Mouse (Mus musculus) left cerebral cortex, adult 2 months (tissue): Measurements from ENCODE around the gene Bend6. TPM values are rescaled to one million over a fixed set of nuclear protein-coding genes. Genes with fewer than 3 reads are reported as not detected.

Source experiments
- DNase-seq, 2 experiments: peaks; one replicate each; pipeline ENCODE4 v3.0.0; 2021 to 2022; ENCODE audit warnings: low spot score in 2 of 2, mixed read lengths in 1 of 2; ENCODE audit errors: extremely low spot score in 1 of 2
- H3K27ac ChIP-seq: fragments of 200-600 bp; 2 replicates; pipeline ENCODE4 v1.8.1; 2022
- H3K4me3 ChIP-seq: fragments of 200-600 bp; 2 replicates; pipeline ENCODE4 v1.8.1; 2022
- CTCF ChIP-seq: fragments of 200-600 bp; IDR thresholded peaks from 2 replicates; pipeline ENCODE4 v1.8.1; 2022; ENCODE audit warnings: antibody characterized with exemption, mild to moderate bottlenecking, moderate library complexity
- intact Hi-C: fragments of 180-260 bp; cut with DNase I; formaldehyde crosslinking; loops from one replicate; pipeline ENCODE4 v1.15.1; 2025
- long read RNA-seq, 2 experiments: library from polyadenylated mRNA; stranded (forward); transcript quantifications; one replicate each; pipeline ENCODE4 v2.0.0; 2021; ENCODE audit warnings: borderline mapping rate in 2 of 2
- total RNA-seq, 2 experiments: library from RNA; stranded (reverse); gene quantifications; 2 replicates each; pipeline ENCODE4 v1.2.3; 2021

Bend6 gene
- 100 to 1,000 TPM; 135 to 139 TPM for total RNA-seq
- long read RNA-seq, experiment 1, transcript Bend6-201 (7 exons, 2,487 nt): major isoform, 270 of 301 reads
- long read RNA-seq, experiment 1, partial matches to known transcripts: 5 of 301 reads
- long read RNA-seq, experiment 1, other reads (novel, unspliced or antisense): 22 of 301 reads
- long read RNA-seq, experiment 2, transcript Bend6-201 (7 exons, 2,487 nt): major isoform, 215 of 233 reads
- long read RNA-seq, experiment 2, partial matches to known transcripts: 4 of 233 reads
- long read RNA-seq, experiment 2, other reads (novel, unspliced or antisense): 13 of 233 reads

- DNase-seq: peak; percentile 80 to 81
- intact Hi-C loops: loop anchor here (2.0 to 5.0 kb wide), 4 partner anchors 19 to 150 kb away; no protein-coding TSS in a partner anchor
- peak within 1 kb of the TSS; percentile 89 for H3K27ac ChIP-seq
- peak; percentile 52 for TF ChIP-seq CTCF
- H3K4me3 ChIP-seq: peak within 1 kb of the TSS; percentile 79
These were observed at the start of gene Bend6 for GRCm38 (mm10) chr1:33907421-33908190. Gene Bend6 (minus strand): TSS chr1:33907816.

GRCm38 (mm10) chr1:33955626-33956025 lies 48.0 kb upstream of the Bend6 start:
- no peak overlapping the region for H3K4me3 ChIP-seq
- intact Hi-C loops: no loop called here
- TF ChIP-seq CTCF: no peak
- H3K27ac ChIP-seq: no peak overlapping the region
- DNase-seq: no peak

- no peak for DNase-seq
- no peak for TF ChIP-seq CTCF
- Histone ChIP-seq H3K4me3 (no peak overlapping the region), H3K27ac (no peak overlapping the region)
- intact Hi-C loops: loop anchor here (5.0 kb wide), 1 partner anchor 41 kb away; the partner anchor contains the start of genes Bend6 and Dst
These were observed 40.9 kb upstream of the Bend6 start for GRCm38 (mm10) chr1:33948511-33948910.

- H3K27ac ChIP-seq: peak overlapping the region; percentile 54; the same call in 1 of the 2 replicates
- TF ChIP-seq CTCF: no peak; the same call in 1 of the 2 replicates
- intact Hi-C loops: loop anchor here (5.0 kb wide), 1 partner anchor 41 kb away; the partner anchor contains the start of genes Bend6 and Dst
These were observed 40.2 kb upstream of the Bend6 start for GRCm38 (mm10) chr1:33947838-33948237.

GRCm38 (mm10) chr1:33946601-33947395 lies 39.2 kb upstream of the Bend6 start:
- intact Hi-C loops: loop anchor here (5.0 kb wide), 1 partner anchor 39 kb away; the partner anchor contains the start of genes Bend6 and Dst
- no peak for TF ChIP-seq CTCF
- peak; percentile 68 to 70 for DNase-seq
- H3K4me3 ChIP-seq: no peak overlapping the region
- peak overlapping the region; percentile 83 for H3K27ac ChIP-seq

More at GRCm38 (mm10) chr1:33947838-33948237, 40.2 kb upstream of the Bend6 start:
- no peak for DNase-seq
- H3K4me3 ChIP-seq: no peak overlapping the region

- H3K27ac ChIP-seq: peak overlapping the region; percentile 83
- H3K4me3 ChIP-seq: no peak overlapping the region
- TF ChIP-seq CTCF: no peak
- intact Hi-C loops: loop anchor here (5.0 kb wide), 1 partner anchor 38 kb away; the partner anchor contains the start of genes Bend6 and Dst
- no peak for DNase-seq
These were observed 38.1 kb upstream of the Bend6 start for GRCm38 (mm10) chr1:33945756-33946155.

- DNase-seq: no peak
- intact Hi-C loops: loop anchor here (5.0 kb wide), 1 partner anchor 38 kb away; the partner anchor contains the start of genes Bend6 and Dst
- Histone ChIP-seq H3K4me3 (no peak overlapping the region), H3K27ac (peak overlapping the region; percentile 24)
- no peak for TF ChIP-seq CTCF
These were observed 37.5 kb upstream of the Bend6 start for GRCm38 (mm10) chr1:33944977-33945750.

GRCm38 (mm10) chr1:33943943-33944342 lies 36.3 kb upstream of the Bend6 start:
- H3K4me3 ChIP-seq: no peak overlapping the region
- H3K27ac ChIP-seq: no peak overlapping the region
- DNase-seq: no peak
- TF ChIP-seq CTCF: no peak; the same call in none of the 2 replicates
- intact Hi-C loops: no loop called here

- H3K27ac ChIP-seq: no peak overlapping the region
- DNase-seq: no peak
These were observed 35.0 kb upstream of the Bend6 start for GRCm38 (mm10) chr1:33942638-33943037.

GRCm38 (mm10) chr1:33940364-33940928 lies 32.8 kb upstream of the Bend6 start:
- no peak for TF ChIP-seq CTCF
- DNase-seq: no peak
- no peak overlapping the region for H3K27ac ChIP-seq
- H3K4me3 ChIP-seq: no peak overlapping the region
- intact Hi-C loops: no loop called here

More at GRCm38 (mm10) chr1:33942638-33943037, 35.0 kb upstream of the Bend6 start:
- intact Hi-C loops: no loop called here
- no peak for TF ChIP-seq CTCF
- H3K4me3 ChIP-seq: no peak overlapping the region
